Mouse (Mus musculus): ENCODE measurements around the gene Hist1h2bq. TPM values are rescaled to one million over a fixed set of nuclear protein-coding genes. Genes with fewer than 3 reads are reported as not detected.
"Not testable (repeated sequence)": the region's sequence is repeated elsewhere in the genome, so short reads cannot be mapped to it uniquely, and the experiment has no call there.

Hist1h2bq gene
- polyA plus RNA-seq, 1 experiment from 2014 or later, result 23.8 TPM

DNA sequence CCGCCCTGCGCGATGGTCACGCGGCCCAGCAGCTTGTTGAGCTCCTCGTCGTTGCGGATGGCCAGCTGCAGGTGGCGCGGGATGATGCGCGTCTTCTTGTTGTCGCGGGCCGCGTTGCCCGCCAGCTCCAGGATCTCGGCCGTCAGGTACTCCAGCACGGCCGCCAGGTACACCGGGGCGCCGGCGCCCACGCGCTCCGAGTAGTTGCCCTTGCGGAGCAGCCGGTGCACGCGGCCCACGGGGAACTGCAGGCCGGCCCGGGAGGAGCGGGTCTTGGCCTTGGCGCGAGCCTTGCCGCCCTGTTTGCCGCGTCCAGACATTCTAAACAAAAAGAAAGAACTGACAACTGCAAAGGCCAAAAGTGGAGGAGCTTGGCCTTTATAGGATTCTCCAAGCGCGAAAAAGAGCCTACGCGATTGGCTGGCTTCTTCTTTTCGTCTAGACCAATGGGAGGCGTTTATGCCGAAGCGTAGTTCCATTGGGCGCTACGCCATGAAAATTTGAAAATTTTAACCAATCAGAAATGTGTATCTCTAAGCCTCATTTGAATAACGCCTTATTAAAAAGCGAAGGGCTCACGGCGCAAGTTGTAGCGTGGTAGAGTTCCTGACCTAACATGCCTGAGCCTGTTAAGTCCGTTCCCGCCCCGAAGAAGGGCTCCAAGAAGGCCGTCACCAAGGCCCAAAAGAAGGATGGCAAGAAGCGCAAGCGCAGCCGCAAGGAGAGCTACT is 22.9 kb downstream of the Hist1h2bq start, which contains the start of the genes Hist1h2an and Hist1h2bp:
Hist1h2an (minus strand) TSS at position 320 of the 731 bp plus-strand sequence.
Hist1h2bp (plus strand) TSS at position 563 of the 731 bp plus-strand sequence.
- not testable (repeated sequence) for H3K27me3 ChIP-seq (ENCODE audit: control insufficient read depth, insufficient read depth, low read length); H3K4me1 ChIP-seq (ENCODE audit: control insufficient read depth, insufficient read depth, low read length); H3K36me3 ChIP-seq (replicated peaks; ENCODE audit: control insufficient read depth, insufficient read depth, low read depth, low read length); H3K9me3 ChIP-seq (replicated peaks; ENCODE audit: control insufficient read depth, low read length)
- Histone ChIP-seq H3K4me3 (ENCODE audit: low read depth, low read length) (peak within 1 kb of the TSS; percentile 36), H3K27ac (replicated peaks; ENCODE audit: low read depth, low read length) (peak within 1 kb of the TSS; percentile 86), H3K9ac (replicated peaks; ENCODE audit: low read length) (peak within 1 kb of the TSS; percentile 62), H3K4me2 (ENCODE audit: low read depth, low read length) (peak within 1 kb of the TSS; percentile 47)
- peak; percentile 98 for DNase-seq (ENCODE audit: low spot score)
- WGBS, result under 1% methylated on average over 35 of the region's 63 CpGs
- peak; percentile 93 for ATAC-seq (replicated peaks; ENCODE audit: insufficient number of reproducible peaks, low FRiP score, low TSS enrichment, low read depth)

DNA sequence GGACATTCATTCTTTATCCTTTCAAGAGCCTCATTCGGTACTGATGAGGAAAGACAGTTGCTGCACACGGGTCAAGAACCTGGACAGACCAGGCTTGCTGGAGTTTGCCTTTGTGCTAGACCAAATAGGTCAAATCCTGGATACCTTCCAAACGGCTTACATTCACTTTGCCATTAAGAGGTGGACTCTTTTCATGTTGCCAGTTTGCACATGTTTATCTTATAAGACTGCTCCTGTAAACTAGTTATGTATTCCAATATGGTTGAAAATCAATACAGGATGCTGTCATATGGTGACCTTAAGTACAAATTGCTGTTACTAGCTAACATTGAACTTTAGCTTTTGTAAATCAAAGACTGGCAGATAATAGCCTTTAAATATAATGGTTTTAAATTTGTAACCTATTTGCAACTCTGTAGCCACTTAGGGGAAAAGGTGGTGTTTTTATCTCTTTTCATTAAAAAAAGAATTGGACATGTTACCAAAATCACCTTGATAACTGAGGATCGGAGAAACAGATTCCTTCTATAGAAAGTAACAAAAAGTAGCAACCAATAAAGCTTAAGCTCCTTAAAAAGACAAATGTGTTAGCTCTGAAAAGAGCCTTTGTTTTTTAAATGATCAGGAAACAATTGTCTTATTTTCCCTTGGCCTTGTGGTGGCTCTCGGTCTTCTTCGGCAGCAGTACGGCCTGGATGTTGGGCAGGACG is 23.7 kb downstream of the Hist1h2bq start:
- peak overlapping the region; percentile 36 for H3K4me3 ChIP-seq (ENCODE audit: low read depth, low read length)
- ATAC-seq (replicated peaks; ENCODE audit: insufficient number of reproducible peaks, low FRiP score, low TSS enrichment, low read depth) (no peak), DNase-seq (ENCODE audit: low spot score) (peak; percentile 70)
- H3K4me2 ChIP-seq (ENCODE audit: low read depth, low read length), result peak overlapping the region; percentile 47
- H3K27me3 ChIP-seq (ENCODE audit: control insufficient read depth, insufficient read depth, low read length), result no peaks in the 10 kb centered on the region
- peak overlapping the region; percentile 62 for H3K9ac ChIP-seq (replicated peaks; ENCODE audit: low read length)
- H3K27ac ChIP-seq (replicated peaks; ENCODE audit: low read depth, low read length), result peak overlapping the region; percentile 86
- H3K4me1 ChIP-seq (ENCODE audit: control insufficient read depth, insufficient read depth, low read length), result no peaks in the 10 kb centered on the region
- H3K9me3 ChIP-seq (replicated peaks; ENCODE audit: control insufficient read depth, low read length), result no peaks in the 10 kb centered on the region
- 5% methylated on average over 8 of the region's 8 CpGs for WGBS
- H3K36me3 ChIP-seq (replicated peaks; ENCODE audit: control insufficient read depth, insufficient read depth, low read depth, low read length), result no peaks in the 10 kb centered on the region

DNA sequence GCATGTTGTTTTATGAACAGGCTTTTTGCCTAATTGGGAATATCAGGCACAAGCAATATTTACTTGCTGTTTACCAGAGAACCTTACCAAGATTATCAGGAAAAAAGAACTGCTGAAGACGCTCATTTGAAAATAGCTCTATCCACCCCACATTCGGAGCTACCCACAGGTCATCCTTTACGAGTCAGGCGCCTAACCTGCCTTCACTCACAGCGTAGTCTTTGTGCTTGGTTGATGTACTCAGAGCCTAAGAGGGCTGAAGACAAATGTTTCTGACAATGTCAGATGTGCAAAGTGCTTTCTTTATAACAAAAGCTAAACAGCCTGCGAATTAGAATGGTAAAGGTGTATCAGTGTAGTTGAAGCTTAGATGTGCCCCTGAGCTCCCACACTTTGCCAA is 25.7 kb downstream of the Hist1h2bq start:
- Histone ChIP-seq H3K4me2 (ENCODE audit: low read depth, low read length) (no peak overlapping the region; the same call in 1 of the 2 replicates), H3K27me3 (ENCODE audit: control insufficient read depth, insufficient read depth, low read length) (no peaks in the 10 kb centered on the region), H3K9me3 (replicated peaks; ENCODE audit: control insufficient read depth, low read length) (no peaks in the 10 kb centered on the region), H3K9ac (replicated peaks; ENCODE audit: low read length) (peak overlapping the region; percentile 60), H3K36me3 (replicated peaks; ENCODE audit: control insufficient read depth, insufficient read depth, low read depth, low read length) (no peaks in the 10 kb centered on the region), H3K27ac (replicated peaks; ENCODE audit: low read depth, low read length) (peak overlapping the region; percentile 88), H3K4me1 (ENCODE audit: control insufficient read depth, insufficient read depth, low read length) (no peaks in the 10 kb centered on the region), H3K4me3 (ENCODE audit: low read depth, low read length) (no peak overlapping the region)
- DNase-seq (ENCODE audit: low spot score) (peak; percentile 32), ATAC-seq (replicated peaks; ENCODE audit: insufficient number of reproducible peaks, low FRiP score, low TSS enrichment, low read depth) (no peak)
- WGBS, result 30% methylated on average over 6 of the region's 6 CpGs

DNA sequence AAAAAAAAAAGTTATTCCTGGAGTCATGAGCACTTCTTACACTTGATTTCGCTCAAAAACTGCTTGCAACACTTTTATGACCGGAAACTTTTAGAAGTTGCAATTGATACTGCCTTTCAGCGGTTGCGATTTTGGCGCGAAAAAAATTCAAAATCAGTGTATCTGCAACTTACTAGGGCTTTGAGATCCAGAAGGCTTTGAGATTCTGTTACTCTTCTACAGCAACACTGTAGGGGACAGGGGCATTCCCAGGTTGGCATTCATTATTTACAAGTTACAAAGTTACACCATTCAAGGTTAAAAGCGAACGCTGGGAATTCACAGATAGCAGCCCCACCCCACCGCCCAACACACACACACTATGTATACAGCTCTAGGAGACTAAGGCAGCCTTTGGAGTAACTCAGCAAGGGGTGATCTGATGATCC is 26.2 kb downstream of the Hist1h2bq start:
- DNase-seq (ENCODE audit: low spot score), result peak; percentile 78
- peak overlapping the region; percentile 42 for H3K4me2 ChIP-seq (ENCODE audit: low read depth, low read length)
- peak overlapping the region; percentile 60 for H3K9ac ChIP-seq (replicated peaks; ENCODE audit: low read length)
- 2% methylated on average over 9 of the region's 9 CpGs for WGBS
- ATAC-seq (replicated peaks; ENCODE audit: insufficient number of reproducible peaks, low FRiP score, low TSS enrichment, low read depth), result no peak
- peak overlapping the region; percentile 25 for H3K4me3 ChIP-seq (ENCODE audit: low read depth, low read length)
- H3K36me3 ChIP-seq (replicated peaks; ENCODE audit: control insufficient read depth, insufficient read depth, low read depth, low read length), result no peaks in the 10 kb centered on the region
- no peaks in the 10 kb centered on the region for H3K9me3 ChIP-seq (replicated peaks; ENCODE audit: control insufficient read depth, low read length)
- no peaks in the 10 kb centered on the region for H3K4me1 ChIP-seq (ENCODE audit: control insufficient read depth, insufficient read depth, low read length)
- H3K27me3 ChIP-seq (ENCODE audit: control insufficient read depth, insufficient read depth, low read length), result no peaks in the 10 kb centered on the region
- peak overlapping the region; percentile 88 for H3K27ac ChIP-seq (replicated peaks; ENCODE audit: low read depth, low read length)

DNA sequence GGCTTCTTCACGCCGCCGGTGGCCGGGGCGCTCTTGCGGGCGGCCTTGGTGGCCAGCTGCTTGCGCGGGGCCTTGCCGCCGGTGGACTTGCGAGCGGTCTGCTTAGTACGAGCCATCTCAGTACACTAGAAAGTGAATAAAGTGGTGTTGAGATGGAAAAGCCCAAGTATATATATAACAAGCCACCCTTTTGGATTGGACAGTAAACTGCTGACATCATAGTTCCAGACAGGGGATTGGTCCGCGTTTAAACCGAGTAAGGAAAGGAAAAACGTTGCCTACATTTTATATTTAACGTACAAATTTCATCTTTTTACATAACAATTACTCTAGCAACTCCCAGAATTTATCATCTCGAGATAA is 26.8 kb downstream of the Hist1h2bq start, which contains the start of gene Hist1h3i:
Hist1h3i (minus strand) TSS at position 116 of the 363 bp plus-strand sequence.
- Histone ChIP-seq H3K9ac (replicated peaks; ENCODE audit: low read length) (peak within 1 kb of the TSS; percentile 69), H3K27me3 (ENCODE audit: control insufficient read depth, insufficient read depth, low read length) (no peaks in the 10 kb centered on the region), H3K9me3 (replicated peaks; ENCODE audit: control insufficient read depth, low read length) (no peaks in the 10 kb centered on the region), H3K4me3 (ENCODE audit: low read depth, low read length) (peak within 1 kb of the TSS; percentile 41), H3K36me3 (replicated peaks; ENCODE audit: control insufficient read depth, insufficient read depth, low read depth, low read length) (no peaks in the 10 kb centered on the region), H3K4me1 (ENCODE audit: control insufficient read depth, insufficient read depth, low read length) (no peaks in the 10 kb centered on the region), H3K27ac (replicated peaks; ENCODE audit: low read depth, low read length) (peak within 1 kb of the TSS; percentile 90), H3K4me2 (ENCODE audit: low read depth, low read length) (peak within 1 kb of the TSS; percentile 47)
- ATAC-seq (replicated peaks; ENCODE audit: insufficient number of reproducible peaks, low FRiP score, low TSS enrichment, low read depth), result peak; percentile 68
- WGBS, result under 1% methylated on average over 13 of the region's 20 CpGs
- DNase-seq (ENCODE audit: low spot score), result peak; percentile 94

DNA sequence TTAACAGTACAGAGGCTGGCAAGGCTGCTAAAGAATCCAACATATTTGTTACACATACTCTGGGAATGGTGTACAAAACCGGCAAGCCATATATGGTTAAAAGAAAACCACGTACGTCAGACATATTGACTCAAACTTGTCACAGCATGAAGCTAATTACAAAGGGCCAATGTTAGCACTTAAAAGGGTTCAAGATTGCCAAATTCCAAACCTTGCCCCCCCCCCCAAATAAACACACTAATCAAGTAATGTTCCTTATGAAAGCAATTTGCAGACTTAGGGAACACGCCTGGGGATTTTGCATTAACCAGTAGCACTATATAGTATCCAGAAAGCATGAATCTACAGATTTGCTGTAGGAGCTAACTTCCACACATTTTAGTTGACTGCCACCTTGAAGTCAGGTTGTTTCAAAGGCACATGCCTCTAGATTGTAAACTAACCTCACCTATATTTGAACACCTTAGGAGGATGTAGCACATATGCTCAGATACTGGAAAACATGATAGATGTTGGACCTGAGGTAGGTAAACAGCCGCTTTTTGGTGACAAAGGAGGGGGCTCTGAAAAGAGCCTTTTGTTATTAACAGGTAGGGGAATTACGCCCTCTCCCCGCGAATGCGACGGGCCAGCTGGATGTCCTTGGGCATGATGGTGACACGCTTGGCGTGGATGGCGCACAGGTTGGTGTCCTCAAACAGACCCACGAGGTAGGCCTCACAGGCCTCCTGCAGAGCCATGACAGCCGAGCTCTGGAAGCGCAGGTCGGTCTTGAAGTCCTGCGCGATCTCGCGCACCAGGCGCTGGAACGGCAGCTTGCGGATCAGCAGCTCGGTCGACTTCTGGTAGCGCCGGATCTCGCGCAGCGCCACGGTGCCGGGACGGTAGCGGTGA is 27.4 kb downstream of the Hist1h2bq start:
- under 1% methylated on average over 14 of the region's 35 CpGs for WGBS
- Histone ChIP-seq H3K4me3 (ENCODE audit: low read depth, low read length) (peak overlapping the region; percentile 41), H3K9ac (replicated peaks; ENCODE audit: low read length) (peak overlapping the region; percentile 69), H3K27ac (replicated peaks; ENCODE audit: low read depth, low read length) (peak overlapping the region; percentile 90), H3K4me2 (ENCODE audit: low read depth, low read length) (peak overlapping the region; percentile 47)
- H3K27me3 ChIP-seq (ENCODE audit: control insufficient read depth, insufficient read depth, low read length); H3K36me3 ChIP-seq (replicated peaks; ENCODE audit: control insufficient read depth, insufficient read depth, low read depth, low read length); ATAC-seq (replicated peaks; ENCODE audit: insufficient number of reproducible peaks, low FRiP score, low TSS enrichment, low read depth); H3K9me3 ChIP-seq (replicated peaks; ENCODE audit: control insufficient read depth, low read length); H3K4me1 ChIP-seq (ENCODE audit: control insufficient read depth, insufficient read depth, low read length): not testable (repeated sequence)
- peak; percentile 76 for DNase-seq (ENCODE audit: low spot score)

DNA sequence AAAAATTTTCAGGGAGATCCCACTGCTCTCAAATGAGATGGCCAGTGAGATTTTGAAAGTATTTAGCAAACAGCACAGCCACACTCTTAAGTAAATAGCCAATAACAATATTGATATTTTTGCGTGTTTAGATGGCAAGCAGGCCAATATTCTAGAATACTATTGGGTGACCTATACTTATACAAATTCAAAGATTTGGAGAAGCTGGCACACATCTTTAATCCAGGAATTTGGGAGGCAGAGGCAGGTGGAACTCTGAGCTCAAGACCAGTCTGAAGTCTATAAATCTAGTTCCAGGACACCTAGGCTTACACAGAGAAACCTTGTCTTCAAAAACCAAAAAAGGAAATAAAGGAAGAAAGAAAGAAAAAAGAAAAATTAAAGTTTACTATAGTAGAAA is 28.4 kb downstream of the Hist1h2bq start:
- ATAC-seq (replicated peaks; ENCODE audit: insufficient number of reproducible peaks, low FRiP score, low TSS enrichment, low read depth) (no peak), DNase-seq (ENCODE audit: low spot score) (no peak)
- Histone ChIP-seq H3K4me3 (ENCODE audit: low read depth, low read length) (no peak overlapping the region), H3K9ac (replicated peaks; ENCODE audit: low read length) (no peak overlapping the region), H3K4me1 (ENCODE audit: control insufficient read depth, insufficient read depth, low read length) (no peaks in the 10 kb centered on the region), H3K9me3 (replicated peaks; ENCODE audit: control insufficient read depth, low read length) (no peaks in the 10 kb centered on the region), H3K36me3 (replicated peaks; ENCODE audit: control insufficient read depth, insufficient read depth, low read depth, low read length) (no peaks in the 10 kb centered on the region), H3K27ac (replicated peaks; ENCODE audit: low read depth, low read length) (no peak overlapping the region), H3K4me2 (ENCODE audit: low read depth, low read length) (no peak overlapping the region), H3K27me3 (ENCODE audit: control insufficient read depth, insufficient read depth, low read length) (no peaks in the 10 kb centered on the region)
- WGBS, result 90% methylated on average over 1 of the region's 1 CpGs
